Mouse (Mus musculus): ENCODE measurements around the gene Ifitm5.

DNA sequence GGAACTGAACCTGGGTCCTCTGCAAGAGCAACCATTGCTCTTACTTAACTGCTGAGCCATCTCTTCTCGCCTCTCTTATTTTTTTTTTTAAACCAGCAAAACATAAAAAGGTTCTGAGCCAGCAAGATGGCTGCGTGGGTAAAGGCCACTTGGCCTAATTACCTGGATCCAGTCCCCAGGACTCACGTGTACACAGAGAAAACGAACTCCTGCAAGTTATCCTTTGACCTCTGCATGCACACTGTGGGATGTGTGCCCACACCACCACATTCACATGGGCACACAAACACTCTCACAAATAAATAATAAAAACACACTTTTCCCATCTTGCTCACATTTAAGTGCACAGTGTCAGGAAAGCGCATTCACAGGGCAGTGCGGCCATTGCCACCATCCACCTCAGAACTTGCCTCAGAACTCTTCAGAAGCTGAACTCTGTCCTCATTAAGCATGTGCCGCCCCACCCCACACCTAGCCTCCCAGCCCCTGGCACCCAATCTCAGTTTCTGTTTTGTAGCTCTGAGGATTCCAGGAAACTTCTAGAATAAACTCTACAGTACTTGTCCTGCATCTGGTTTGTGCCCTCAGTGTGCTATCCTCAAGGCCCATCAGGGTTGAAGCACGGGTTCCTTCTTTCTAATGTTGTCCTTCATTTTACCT lies 35.9 kb downstream of the Ifitm5 start:
- TF ChIP-seq CTCF (IDR thresholded peaks at IDR 0.05; ENCODE audit: control insufficient read depth, insufficient read depth, low read length) = no peak
- TF ChIP-seq POLR2A (IDR thresholded peaks at IDR 0.05; ENCODE audit: borderline replicate concordance, control insufficient read depth, low read depth, low read length) = no peak

All from bone marrow, adult 2 months (tissue).